Mouse (Mus musculus) CH12.LX (cell line): ENCODE measurements at regions not wholly inside any gene's neighbourhood (a gene's known extent, or its start where the extent isn't known, plus 50 kb on each side); places are given as distances from the start of the nearest gene placed in this dataset.

Experiments used
- E2F4 ChIP-seq: IDR thresholded peaks from 2 replicates; pipeline ENCODE4 v1.6.1; 2011; ENCODE audit warnings: low read depth, low read length, improper control_type of control experiment; ENCODE audit not compliant: insufficient replicate concordance
- POLR2A ChIP-seq: IDR thresholded peaks from 2 replicates; pipeline ENCODE4 v1.6.1; 2011; ENCODE audit warnings: low read depth, mild to moderate bottlenecking, improper control_type of control experiment, low read length
- ZKSCAN1 ChIP-seq: IDR thresholded peaks from 2 replicates; pipeline ENCODE4 v1.6.1; 2012; ENCODE audit warnings: low read depth, inconsistent platforms, low read length, improper control_type of control experiment, borderline replicate concordance
- ZNF384 ChIP-seq: IDR thresholded peaks from 2 replicates; pipeline ENCODE4 v1.6.1; 2012; ENCODE audit warnings: low read depth, low read length, improper control_type of control experiment, inconsistent platforms

GRCm38 (mm10) chr7:111297174-111297902, 214.5 kb upstream of the Eif4g2 start:
- no peak for TF ChIP-seq E2F4
- no peak for TF ChIP-seq ZKSCAN1
- TF ChIP-seq ZNF384, result no peak
- no peak for TF ChIP-seq POLR2A
